Mouse (Mus musculus) stomach, embryonic 14.5 days (tissue): ENCODE data around the gene Fam169a. TPM values are rescaled to one million over a fixed set of nuclear protein-coding genes. Genes with fewer than 3 reads are reported as not detected.

Experiments
- ATAC-seq: fragments of 200-750 bp; cut with Nextera tagmentation; 2 replicates; pipeline ENCODE4 v1.8.0; 2017; ENCODE audit warnings: low read depth, moderate TSS enrichment; ENCODE audit not compliant: insufficient number of reproducible peaks, insufficient read depth, low FRiP score
- H3K27ac ChIP-seq: fragments of 300-500 bp; sonication (generic); 2 replicates; pipeline ENCODE4 v1.5.1; 2014; ENCODE audit warnings: mild to moderate bottlenecking, low read length, moderate library complexity, mixed read lengths
- H3K27me3 ChIP-seq: fragments of 300-500 bp; sonication (generic); 2 replicates; pipeline ENCODE4 v1.6.1; 2014; ENCODE audit warnings: low read length, control low read depth, mixed read lengths; ENCODE audit not compliant: control insufficient read depth, insufficient read depth
- H3K36me3 ChIP-seq: fragments of 300-500 bp; sonication (generic); 2 replicates; pipeline ENCODE4 v1.6.1; 2014; ENCODE audit warnings: mild to moderate bottlenecking, control low read depth, low read length, moderate library complexity, mixed read lengths; ENCODE audit not compliant: control insufficient read depth, insufficient read depth
- H3K4me1 ChIP-seq: fragments of 300-500 bp; sonication (generic); 2 replicates; pipeline ENCODE4 v1.6.1; 2014; ENCODE audit warnings: low read length, control low read depth, mixed read lengths; ENCODE audit not compliant: control insufficient read depth, insufficient read depth
- H3K4me2 ChIP-seq: fragments of 300-500 bp; sonication (generic); replicated peaks from 2 replicates; pipeline ENCODE4 v1.6.1; 2014; ENCODE audit warnings: low read depth, low read length, control low read depth
- H3K4me3 ChIP-seq: fragments of 300-500 bp; sonication (generic); 2 replicates; pipeline ENCODE4 v1.5.1; 2014; ENCODE audit warnings: low read depth, low read length, control low read depth
- H3K9ac ChIP-seq: fragments of 300-500 bp; sonication (generic); replicated peaks from 2 replicates; pipeline ENCODE4 v1.6.1; 2014; ENCODE audit warnings: low read depth, mild to moderate bottlenecking, control low read depth, low read length, moderate library complexity, mixed read lengths
- H3K9me3 ChIP-seq: fragments of 300-500 bp; sonication (generic); 2 replicates; pipeline ENCODE4 v1.6.1; 2016; ENCODE audit warnings: low read depth, low read length, control low read depth; ENCODE audit not compliant: control insufficient read depth
- WGBS: fragments of 180-500 bp; shearing (Covaris S2); extraction: QIAGEN DNeasy Blood & Tissue Kit; methylation state at CpG from one replicate; pipeline ENCODE4 v1.1.7; 2014; 5-methylcytosine and 5-hydroxymethylcytosine counted together
- polyA plus RNA-seq: library from polyadenylated mRNA; unstranded; fragments of >200 nt; fragmentation: Nextera tagmentation; extraction: Ambion mirVana; gene quantifications from 2 replicates; pipeline ENCODE4 v1.2.1, GENCODE M21; 2014

Gene Fam169a
- polyA plus RNA-seq, 1 experiment from 2014 or later, result 5.4 TPM

- Histone ChIP-seq H3K9me3 (no peaks in the 10 kb centered on the region), H3K9ac (no peak overlapping the region), H3K27ac (no peak overlapping the region), H3K4me2 (no peak overlapping the region), H3K4me1 (no peaks in the 10 kb centered on the region), H3K36me3 (peaks cover 35% of the 10 kb centered on the region), H3K27me3 (no peaks in the 10 kb centered on the region), H3K4me3 (no peak overlapping the region)
- WGBS, result 81% methylated on average over 7 of the region's 7 CpGs
- ATAC-seq, result no peak
Observed at GRCm38 (mm10) chr13:97178943-97179342, 111.9 kb downstream of the Fam169a start.

GRCm38 (mm10) chr13:97180113-97180828 lies 113.2 kb downstream of the Fam169a start:
- Histone ChIP-seq H3K4me2 (no peak overlapping the region), H3K27ac (no peak overlapping the region), H3K36me3 (peaks cover 21% of the 10 kb centered on the region), H3K27me3 (no peaks in the 10 kb centered on the region), H3K4me1 (no peaks in the 10 kb centered on the region; the same call in 1 of the 2 replicates), H3K4me3 (no peak overlapping the region), H3K9ac (no peak overlapping the region), H3K9me3 (no peaks in the 10 kb centered on the region)
- 84% methylated on average over 6 of the region's 6 CpGs for WGBS
- no peak for ATAC-seq

Other genes starting within 250 kb of the Fam169a start
- 0.50 and 0.84 TPM in 2 replicates for gene Gcnt4, start 142.6 kb upstream of the Fam169a start, polyA plus RNA-seq
- gene 1700029F12Rik, start 32.9 kb upstream of the Fam169a start, polyA plus RNA-seq, result not detected in 2 replicates
- gene Gm6169, start 32.0 kb downstream of the Fam169a start, polyA plus RNA-seq, result 6.1 and 7.4 TPM in 2 replicates
- 33.0 and 33.9 TPM in 2 replicates for gene Gfm2, start 70.7 kb downstream of the Fam169a start, polyA plus RNA-seq
- gene Nsa2, start 70.7 kb downstream of the Fam169a start, polyA plus RNA-seq, result 82.1 and 86.3 TPM in 2 replicates
- 32.4 and 33.8 TPM in 2 replicates for gene Hexb, start 131.1 kb downstream of the Fam169a start, polyA plus RNA-seq
- gene Enc1, start 173.8 kb downstream of the Fam169a start, polyA plus RNA-seq, result 7.9 and 9.2 TPM in 2 replicates